Mouse (Mus musculus): ENCODE data around the gene Gm4924. TPM values are rescaled to one million over a fixed set of nuclear protein-coding genes. Genes with fewer than 3 reads are reported as not detected.

Gm4924 gene
- 8.6 and 9.0 TPM in 2 replicates for polyA plus RNA-seq (2012; rRNA removed)

GRCm38 (mm10) chr10:82354083-82355010, at the start of gene Gm4924:
Gene Gm4924 (plus strand): TSS chr10:82354255.

DNA sequence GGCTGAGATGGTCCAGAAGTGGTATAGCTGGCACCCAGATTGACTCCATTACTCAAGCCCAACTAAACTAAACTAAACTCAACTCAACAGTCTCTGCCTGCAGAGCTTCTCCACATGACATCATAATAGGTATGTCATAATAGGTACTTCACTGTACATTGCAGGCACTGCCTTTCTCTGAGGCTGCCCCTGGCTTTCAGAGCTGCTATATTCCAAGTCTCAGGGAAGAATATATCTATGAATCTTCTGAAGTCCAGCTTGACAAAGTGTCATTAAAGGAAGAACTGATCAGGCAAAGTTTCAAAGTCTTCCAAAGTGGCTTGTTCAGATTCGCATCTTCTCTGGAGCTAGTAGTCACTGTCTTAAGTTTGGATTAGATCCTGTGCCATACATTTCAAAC, 37.6 kb upstream of the Gm4924 start, which contains the start of gene 4932415D10Rik:
4932415D10Rik (minus strand) TSS at position 101 of the 400 bp plus-strand sequence.

Other genes with a start within 250 kb of the Gm4924 start
- gene AU041133, start 226.2 kb upstream of the Gm4924 start, polyA plus RNA-seq (2012; rRNA removed), result 3.0 and 3.2 TPM in 2 replicates
- gene Zfp938, start 113.0 kb upstream of the Gm4924 start, polyA plus RNA-seq (2012; rRNA removed), result 16.9 and 17.0 TPM in 2 replicates
- not detected in 2 replicates for gene 4932415D10Rik, start 37.7 kb upstream of the Gm4924 start, polyA plus RNA-seq (2012; rRNA removed)
- gene Gm1553, start 138.4 kb downstream of the Gm4924 start, polyA plus RNA-seq (2012; rRNA removed), result not detected in 2 replicates